Mouse (Mus musculus) neural tube, embryonic 11.5 days (tissue): ENCODE measurements around the gene Ypel2. TPM values are rescaled to one million over a fixed set of nuclear protein-coding genes. Genes with fewer than 3 reads are reported as not detected.
A peak's percentile ranks its signal among the peaks of the same experiment; 100 is the strongest.

Experiments
- ATAC-seq: fragments of 200-750 bp; cut with Nextera tagmentation; 2 replicates; pipeline ENCODE4 v1.8.0; 2017; ENCODE audit warnings: moderate number of reproducible peaks, mild to moderate bottlenecking, moderate TSS enrichment, moderate library complexity; ENCODE audit not compliant: insufficient read depth, low FRiP score, low TSS enrichment
- DNase-seq: peaks from one replicate; pipeline ENCODE4 v3.0.0-alpha.2; 2015; ENCODE audit warnings: low spot score
- H3K27ac ChIP-seq: fragments of 300-500 bp; sonication (generic); 2 replicates; pipeline ENCODE4 v1.5.1; 2014; ENCODE audit warnings: low read depth, mild to moderate bottlenecking, low read length
- H3K27me3 ChIP-seq: fragments of 300-500 bp; sonication (generic); 2 replicates; pipeline ENCODE4 v1.6.1; 2014; ENCODE audit warnings: mild to moderate bottlenecking, low read length, mixed read lengths; ENCODE audit not compliant: control insufficient read depth, insufficient read depth
- H3K36me3 ChIP-seq: fragments of 300-500 bp; sonication (generic); 2 replicates; pipeline ENCODE4 v1.6.1; 2014; ENCODE audit warnings: mild to moderate bottlenecking, low read length, moderate library complexity, mixed read lengths; ENCODE audit not compliant: control insufficient read depth, insufficient read depth
- H3K4me1 ChIP-seq: fragments of 300-500 bp; sonication (generic); 2 replicates; pipeline ENCODE4 v1.6.1; 2014; ENCODE audit warnings: low read length, mixed read lengths; ENCODE audit not compliant: control insufficient read depth, insufficient read depth
- H3K4me2 ChIP-seq: fragments of 300-500 bp; sonication (generic); 2 replicates; pipeline ENCODE4 v1.6.1; 2014; ENCODE audit warnings: low read depth, mild to moderate bottlenecking, moderate library complexity
- H3K4me3 ChIP-seq: fragments of 300-500 bp; sonication (generic); 2 replicates; pipeline ENCODE4 v1.5.1; 2014; ENCODE audit warnings: low read depth, low read length
- H3K9ac ChIP-seq: fragments of 300-500 bp; sonication (generic); 2 replicates; pipeline ENCODE4 v1.6.1; 2014; ENCODE audit warnings: mild to moderate bottlenecking, low read length
- H3K9me3 ChIP-seq: fragments of 300-500 bp; sonication (generic); 2 replicates; pipeline ENCODE4 v1.6.1; 2016; ENCODE audit warnings: low read length; ENCODE audit not compliant: control insufficient read depth
- WGBS: fragments of 180-500 bp; shearing (Covaris S2); extraction: QIAGEN DNeasy Blood & Tissue Kit; methylation state at CpG from one replicate; pipeline ENCODE4 v1.1.7; 2014; 5-methylcytosine and 5-hydroxymethylcytosine counted together
- polyA plus RNA-seq: library from polyadenylated mRNA; unstranded; fragments of >200 nt; fragmentation: Nextera tagmentation; extraction: Ambion mirVana; gene quantifications from 2 replicates; pipeline ENCODE4 v1.2.1, GENCODE M21; 2014

Gene Ypel2
- polyA plus RNA-seq, 1 experiment from 2014 or later, result 7.0 TPM

DNA sequence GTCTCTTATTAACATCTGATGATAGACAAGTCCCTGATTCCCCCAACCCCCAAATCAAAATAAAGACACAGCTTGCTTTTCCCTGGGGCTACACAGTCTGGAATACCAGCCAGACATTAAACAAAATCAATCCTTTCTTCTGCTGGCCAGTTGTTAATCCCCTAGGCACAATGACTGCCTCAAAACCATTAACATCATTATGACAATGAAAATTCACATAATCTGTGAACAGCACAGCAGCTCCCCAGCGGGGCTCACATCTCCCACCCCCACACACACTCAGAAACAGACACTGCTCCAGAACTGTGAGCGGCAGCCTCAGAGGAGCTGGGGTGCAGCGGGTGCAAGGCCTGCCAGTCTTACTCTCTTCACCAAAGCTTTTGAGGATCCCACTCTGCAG lies 3.2 kb downstream of the Ypel2 start:
- H3K4me2 ChIP-seq, result 0 out of 2 replicates have a peak overlapping the region, but pooled peaks have one; percentile 2
- ATAC-seq, result no peak

DNA sequence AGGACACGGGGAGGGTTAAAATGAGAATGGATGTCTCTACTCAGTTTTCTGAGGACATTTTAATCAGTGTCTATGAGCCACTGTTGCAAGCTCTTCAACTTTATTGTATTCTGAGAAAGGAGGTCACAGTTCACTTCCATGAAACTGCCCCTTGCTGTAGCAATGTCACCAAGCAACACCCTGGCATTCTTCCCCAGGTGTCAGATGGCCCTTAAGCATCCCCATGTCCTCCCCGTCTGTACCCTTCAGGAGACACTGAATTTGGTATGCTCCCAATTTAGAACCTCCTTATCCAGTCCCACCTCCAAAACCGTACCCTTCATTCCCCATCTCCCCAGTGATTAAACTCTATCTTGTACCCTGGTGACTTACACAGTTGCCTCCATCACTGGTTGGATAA lies 8.5 kb downstream of the Ypel2 start:
- 72% methylated on average over 3 of the region's 3 CpGs for WGBS
- no peak overlapping the region for H3K4me2 ChIP-seq
- peaks cover 3% of the 10 kb centered on the region; the same call in 1 of the 2 replicates for H3K4me1 ChIP-seq
- no peaks in the 10 kb centered on the region for H3K27me3 ChIP-seq
- H3K36me3 ChIP-seq, result no peaks in the 10 kb centered on the region
- no peak overlapping the region for H3K27ac ChIP-seq
- DNase-seq, result no peak
- H3K9me3 ChIP-seq, result no peaks in the 10 kb centered on the region
- H3K9ac ChIP-seq, result no peak overlapping the region
- no peak overlapping the region for H3K4me3 ChIP-seq
- ATAC-seq, result no peak

More for the DNA sequence above, 3.2 kb downstream of the Ypel2 start:
- DNase-seq, result no peak
- Histone ChIP-seq H3K36me3 (no peaks in the 10 kb centered on the region), H3K4me1 (peaks cover 16% of the 10 kb centered on the region), H3K4me3 (no peak overlapping the region), H3K9ac (0 out of 2 replicates have a peak overlapping the region, but pooled peaks have one; percentile 7), H3K27me3 (no peaks in the 10 kb centered on the region), H3K27ac (no peak overlapping the region), H3K9me3 (no peaks in the 10 kb centered on the region)
- WGBS, result 62% methylated on average over 3 of the region's 3 CpGs

DNA sequence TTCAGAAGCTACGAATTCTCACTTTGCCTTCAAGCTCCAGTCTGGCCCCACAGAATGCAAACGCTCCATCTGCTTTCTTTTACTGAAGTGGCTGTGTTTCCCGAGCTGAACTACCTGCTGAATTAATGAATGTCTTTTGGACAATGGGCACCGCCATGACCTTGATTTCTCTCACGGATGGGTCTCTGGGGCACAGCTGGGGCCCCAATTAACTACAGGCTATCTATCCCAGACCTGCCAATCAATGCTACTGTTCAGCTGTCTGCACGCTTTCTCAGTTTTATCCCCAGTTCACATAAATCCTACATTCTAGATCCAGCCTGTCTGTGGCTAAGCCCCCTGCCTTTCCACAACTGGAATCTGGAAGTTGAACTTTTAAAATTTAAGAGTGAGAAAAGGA lies 10.5 kb downstream of the Ypel2 start:
- H3K9ac ChIP-seq, result no peak overlapping the region
- no peak overlapping the region for H3K27ac ChIP-seq
- DNase-seq (peak; percentile 49), ATAC-seq (no peak)
- WGBS, result 45% methylated on average over 6 of the region's 6 CpGs
- H3K9me3 ChIP-seq, result no peaks in the 10 kb centered on the region
- H3K36me3 ChIP-seq, result no peaks in the 10 kb centered on the region
- H3K4me3 ChIP-seq, result no peak overlapping the region
- H3K27me3 ChIP-seq, result no peaks in the 10 kb centered on the region
- H3K4me2 ChIP-seq, result no peak overlapping the region
- H3K4me1 ChIP-seq, result 0 out of 2 replicates have a peak, but pooled peaks cover 3% of the 10 kb centered on the region

DNA sequence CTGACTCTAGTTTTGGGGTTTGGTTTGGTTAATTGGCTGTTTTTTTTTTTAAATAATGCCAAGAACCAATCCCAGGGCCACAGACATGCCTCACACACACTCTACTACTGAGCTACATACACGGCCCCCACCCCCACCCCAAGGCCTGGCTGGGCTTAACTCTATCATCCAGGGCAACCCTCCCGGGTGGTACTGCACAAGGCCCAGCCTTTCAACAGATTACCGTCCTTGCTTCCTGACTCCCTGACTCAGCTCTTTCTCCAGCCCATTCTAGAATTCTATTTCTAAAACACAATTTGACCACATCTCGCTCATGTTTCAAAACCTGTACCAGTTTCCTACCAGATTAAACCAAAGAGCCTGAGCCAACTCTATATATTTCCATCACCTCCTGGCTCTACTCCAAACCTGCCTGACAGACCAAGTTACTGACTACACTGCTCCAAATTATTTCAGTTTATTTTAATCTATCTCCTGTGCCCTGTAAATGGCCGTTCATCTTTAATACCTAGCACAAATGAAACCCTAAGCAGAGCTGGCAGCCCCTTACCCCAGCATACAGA lies 12.2 kb downstream of the Ypel2 start:
- no peak overlapping the region for H3K4me2 ChIP-seq
- no peak overlapping the region for H3K27ac ChIP-seq
- WGBS, result 87% methylated on average over 5 of the region's 5 CpGs
- no peaks in the 10 kb centered on the region for H3K27me3 ChIP-seq
- no peaks in the 10 kb centered on the region for H3K9me3 ChIP-seq
- H3K36me3 ChIP-seq, result no peaks in the 10 kb centered on the region
- H3K9ac ChIP-seq, result no peak overlapping the region
- no peak overlapping the region for H3K4me3 ChIP-seq
- DNase-seq (no peak), ATAC-seq (no peak)
- H3K4me1 ChIP-seq, result 0 out of 2 replicates have a peak, but pooled peaks cover 3% of the 10 kb centered on the region

- WGBS, result 90% methylated on average over 6 of the region's 6 CpGs
- H3K27me3 ChIP-seq, result no peaks in the 10 kb centered on the region
- no peak overlapping the region for H3K4me3 ChIP-seq
- DNase-seq (no peak), ATAC-seq (no peak)
- no peak overlapping the region for H3K4me2 ChIP-seq
- no peaks in the 10 kb centered on the region for H3K36me3 ChIP-seq
- H3K9me3 ChIP-seq, result no peaks in the 10 kb centered on the region
- no peak overlapping the region for H3K27ac ChIP-seq
- H3K4me1 ChIP-seq, result 0 out of 2 replicates have a peak, but pooled peaks cover 3% of the 10 kb centered on the region
- no peak overlapping the region for H3K9ac ChIP-seq
These were observed 13.0 kb downstream of the Ypel2 start for GRCm38 (mm10) chr11:86980526-86980925.

DNA sequence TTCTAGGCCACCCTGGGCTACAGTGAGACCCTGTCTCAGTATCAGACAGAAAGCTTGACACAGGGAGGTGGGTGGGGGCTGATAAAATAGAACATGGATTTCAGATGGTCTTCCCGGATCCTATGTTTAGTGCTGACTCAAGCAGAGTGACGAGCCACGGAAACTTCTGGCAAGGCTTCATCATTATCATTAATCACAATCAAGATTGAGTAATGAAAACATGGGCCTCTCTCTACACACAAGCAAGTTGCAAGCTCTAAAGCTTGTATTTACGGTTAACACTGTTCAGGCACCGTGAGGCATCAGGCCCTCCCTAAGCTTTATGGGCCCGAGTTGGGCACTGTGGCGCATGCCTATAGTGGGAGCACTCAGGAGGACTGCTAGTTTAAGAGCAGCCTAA lies 13.7 kb downstream of the Ypel2 start:
- Histone ChIP-seq H3K4me1 (0 out of 2 replicates have a peak, but pooled peaks cover 3% of the 10 kb centered on the region), H3K4me3 (no peak overlapping the region), H3K36me3 (no peaks in the 10 kb centered on the region), H3K9ac (no peak overlapping the region), H3K9me3 (no peaks in the 10 kb centered on the region), H3K27ac (no peak overlapping the region), H3K27me3 (no peaks in the 10 kb centered on the region), H3K4me2 (no peak overlapping the region)
- DNase-seq (no peak), ATAC-seq (no peak)
- 88% methylated on average over 7 of the region's 7 CpGs for WGBS

DNA sequence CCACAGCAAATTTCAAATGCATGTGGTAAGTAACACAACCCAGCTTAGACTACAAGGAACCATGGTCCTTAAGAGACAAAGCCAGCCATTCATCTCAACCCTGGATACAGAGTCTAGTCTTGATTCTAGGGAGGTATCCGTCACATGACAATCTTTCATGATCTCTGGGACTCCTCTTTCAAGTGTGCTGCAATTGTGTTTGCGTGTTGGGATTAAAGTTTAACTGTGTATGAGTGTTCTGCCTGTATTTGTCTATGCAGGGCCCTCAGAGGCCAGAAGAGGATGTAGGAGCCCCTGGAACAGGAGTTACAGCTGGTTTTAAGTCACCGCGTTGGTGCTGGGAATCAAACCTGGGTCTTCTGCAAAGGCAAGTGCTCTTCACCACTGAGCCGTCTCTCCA lies 16.3 kb downstream of the Ypel2 start:
- ATAC-seq, result no peak
- H3K4me1 ChIP-seq, result peaks cover 6% of the 10 kb centered on the region; the same call in 1 of the 2 replicates
- 95% methylated on average over 5 of the region's 5 CpGs for WGBS

DNA sequence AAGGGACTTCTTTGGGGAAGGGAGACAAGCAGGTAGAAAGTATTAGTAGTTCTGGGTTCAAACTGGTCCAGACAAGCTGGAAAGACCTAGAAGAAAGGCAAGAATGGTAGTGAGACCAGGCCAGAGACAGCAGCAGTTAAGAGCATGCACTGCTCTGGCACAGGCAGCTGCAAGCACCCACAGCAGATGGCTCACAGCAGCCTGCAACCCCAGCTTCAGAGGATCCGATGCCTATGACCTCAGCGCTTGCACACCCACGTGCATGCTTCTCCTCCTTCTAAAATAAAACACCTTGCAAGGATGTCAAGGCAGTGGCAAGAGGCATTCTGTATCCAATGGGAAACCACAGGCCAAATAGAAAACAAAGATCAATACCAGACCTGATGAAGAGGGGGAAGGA lies 19.1 kb downstream of the Ypel2 start:
- Histone ChIP-seq H3K36me3 (no peaks in the 10 kb centered on the region), H3K9me3 (no peaks in the 10 kb centered on the region), H3K4me1 (peaks cover 17% of the 10 kb centered on the region), H3K4me2 (no peak overlapping the region), H3K27ac (no peak overlapping the region), H3K27me3 (no peaks in the 10 kb centered on the region), H3K9ac (no peak overlapping the region), H3K4me3 (no peak overlapping the region)
- DNase-seq (no peak), ATAC-seq (no peak)
- WGBS, result 76% methylated on average over 3 of the region's 3 CpGs

More for the DNA sequence above, 16.3 kb downstream of the Ypel2 start:
- Histone ChIP-seq H3K9me3 (no peaks in the 10 kb centered on the region), H3K4me2 (no peak overlapping the region), H3K27ac (no peak overlapping the region), H3K4me3 (no peak overlapping the region), H3K36me3 (no peaks in the 10 kb centered on the region), H3K9ac (no peak overlapping the region), H3K27me3 (no peaks in the 10 kb centered on the region)
- DNase-seq, result no peak

- H3K9ac ChIP-seq, result no peak overlapping the region
- no peaks in the 10 kb centered on the region for H3K9me3 ChIP-seq
- WGBS, result 68% methylated on average over 5 of the region's 5 CpGs
- no peaks in the 10 kb centered on the region for H3K36me3 ChIP-seq
- ATAC-seq (no peak), DNase-seq (no peak)
- H3K4me3 ChIP-seq, result no peak overlapping the region
- no peaks in the 10 kb centered on the region for H3K27me3 ChIP-seq
- H3K4me1 ChIP-seq, result peaks cover 28% of the 10 kb centered on the region
- H3K27ac ChIP-seq, result no peak overlapping the region
- H3K4me2 ChIP-seq, result no peak overlapping the region
These were observed 20.3 kb downstream of the Ypel2 start for GRCm38 (mm10) chr11:86973255-86973654.
